Mouse (Mus musculus) ES-Bruce4 (cell line): Measurements from ENCODE around the gene Ttc39a. TPM values are rescaled to one million over a fixed set of nuclear protein-coding genes. Genes with fewer than 3 reads are reported as not detected.

Experiments
- H3K27ac ChIP-seq: 2 replicates; pipeline ENCODE4 v1.5.1; 2012; ENCODE audit warnings: low read length, inconsistent platforms; ENCODE audit not compliant: insufficient read depth
- H3K27me3 ChIP-seq: 2 replicates; pipeline ENCODE4 v1.6.1; 2012; ENCODE audit warnings: mild to moderate bottlenecking, low read length, inconsistent platforms; ENCODE audit not compliant: control insufficient read depth, poor library complexity, insufficient read depth, severe bottlenecking
- H3K36me3 ChIP-seq: 2 replicates; pipeline ENCODE4 v1.6.1; 2012; ENCODE audit warnings: inconsistent platforms, mild to moderate bottlenecking, low read length, moderate library complexity; ENCODE audit not compliant: control insufficient read depth, poor library complexity, insufficient read depth, severe bottlenecking
- H3K4me1 ChIP-seq: one replicate; pipeline ENCODE4 v1.8.1; 2011; ENCODE audit warnings: low read length; ENCODE audit not compliant: control insufficient read depth, insufficient read depth
- H3K4me3 ChIP-seq: 2 replicates; pipeline ENCODE4 v1.5.1; 2011; ENCODE audit warnings: low read depth, mild to moderate bottlenecking, low read length
- H3K9ac ChIP-seq: 2 replicates; pipeline ENCODE4 v1.6.1; 2012; ENCODE audit warnings: low read depth, mild to moderate bottlenecking, inconsistent platforms; ENCODE audit not compliant: poor library complexity, severe bottlenecking
- H3K9me3 ChIP-seq: replicated peaks from 2 replicates; pipeline ENCODE4 v1.6.1; 2012; ENCODE audit warnings: mild to moderate bottlenecking, low read length, inconsistent platforms; ENCODE audit not compliant: control insufficient read depth, poor library complexity, insufficient read depth, severe bottlenecking
- CTCF ChIP-seq: IDR thresholded peaks from one replicate; pipeline ENCODE4 v1.8.1; 2011; ENCODE audit warnings: low read depth, low read length
- EP300 ChIP-seq: IDR thresholded peaks from 2 replicates; pipeline ENCODE4 v1.6.1; 2011; ENCODE audit warnings: low read depth, low read length; ENCODE audit not compliant: insufficient read depth
- POLR2A ChIP-seq: IDR thresholded peaks from one replicate; pipeline ENCODE4 v1.8.1; 2011; ENCODE audit warnings: low read length; ENCODE audit not compliant: insufficient read depth
- polyA plus RNA-seq: library from polyadenylated mRNA; stranded (reverse); fragments of >200 nt; gene quantifications from 2 replicates; pipeline ENCODE4 v1.2.4, GENCODE M21; 2011; ENCODE audit warnings: low read depth; ENCODE audit not compliant: missing spikeins, insufficient read depth, insufficient read length

Ttc39a gene
- polyA plus RNA-seq, 1 experiment: 2.1 TPM

GRCm38 (mm10) chr4:109456821-109457220 is 50.4 kb downstream of the Ttc39a start:
- Histone ChIP-seq H3K27ac (no peak overlapping the region), H3K36me3 (no peaks in the 10 kb centered on the region; the same call in 1 of the 2 replicates), H3K4me3 (no peak overlapping the region), H3K27me3 (no peaks in the 10 kb centered on the region), H3K9ac (no peak overlapping the region), H3K9me3 (no peaks in the 10 kb centered on the region), H3K4me1 (no peaks in the 10 kb centered on the region)
- no peak for TF ChIP-seq CTCF

- no peak overlapping the region for H3K9ac ChIP-seq
- no peaks in the 10 kb centered on the region for H3K36me3 ChIP-seq
- H3K27ac ChIP-seq: no peak overlapping the region
- no peaks in the 10 kb centered on the region for H3K4me1 ChIP-seq
- no peaks in the 10 kb centered on the region for H3K27me3 ChIP-seq
- TF ChIP-seq CTCF (no peak), EP300 (no peak)
- H3K4me3 ChIP-seq: no peak overlapping the region
- H3K9me3 ChIP-seq: no peaks in the 10 kb centered on the region
These were observed 54.2 kb downstream of the Ttc39a start for GRCm38 (mm10) chr4:109460421-109461179.

GRCm38 (mm10) chr4:109463892-109464291 is 57.5 kb downstream of the Ttc39a start:
- H3K27me3 ChIP-seq: no peaks in the 10 kb centered on the region
- H3K4me1 ChIP-seq: no peaks in the 10 kb centered on the region
- no peaks in the 10 kb centered on the region for H3K9me3 ChIP-seq
- no peak overlapping the region for H3K9ac ChIP-seq
- H3K36me3 ChIP-seq: no peaks in the 10 kb centered on the region
- H3K27ac ChIP-seq: no peak overlapping the region
- no peak overlapping the region for H3K4me3 ChIP-seq
- no peak for TF ChIP-seq POLR2A
- TF ChIP-seq EP300: no peak
- TF ChIP-seq CTCF: no peak

- Histone ChIP-seq H3K4me1 (no peaks in the 10 kb centered on the region), H3K9me3 (no peaks in the 10 kb centered on the region), H3K36me3 (peaks cover 3% of the 10 kb centered on the region), H3K9ac (no peak overlapping the region), H3K27me3 (no peaks in the 10 kb centered on the region), H3K4me3 (no peak overlapping the region), H3K27ac (no peak overlapping the region)
- TF ChIP-seq EP300 (no peak), CTCF (no peak), POLR2A (no peak)
These were observed 61.3 kb downstream of the Ttc39a start for GRCm38 (mm10) chr4:109467687-109468086.

GRCm38 (mm10) chr4:109471606-109472005 is 65.2 kb downstream of the Ttc39a start:
- TF ChIP-seq EP300 (no peak), CTCF (no peak), POLR2A (no peak)
- Histone ChIP-seq H3K4me1 (peaks cover 1% of the 10 kb centered on the region), H3K9me3 (no peaks in the 10 kb centered on the region), H3K4me3 (no peak overlapping the region), H3K27ac (no peak overlapping the region), H3K27me3 (no peaks in the 10 kb centered on the region), H3K9ac (no peak overlapping the region), H3K36me3 (peaks cover 3% of the 10 kb centered on the region)

GRCm38 (mm10) chr4:109472566-109472965 is 66.1 kb downstream of the Ttc39a start:
- Histone ChIP-seq H3K36me3 (peaks cover 3% of the 10 kb centered on the region), H3K4me3 (no peak overlapping the region), H3K9ac (no peak overlapping the region), H3K9me3 (no peaks in the 10 kb centered on the region), H3K27ac (no peak overlapping the region), H3K27me3 (no peaks in the 10 kb centered on the region), H3K4me1 (peaks cover 1% of the 10 kb centered on the region)
- TF ChIP-seq CTCF: no peak
